Mouse (Mus musculus): Measurements from ENCODE around the gene Filip1. TPM values are rescaled to one million over a fixed set of nuclear protein-coding genes. Genes with fewer than 3 reads are reported as not detected.

The Filip1 gene
- total and polyA plus RNA-seq, 3 experiments: 0.71 to 1.5 (median 1.3) TPM

DNA sequence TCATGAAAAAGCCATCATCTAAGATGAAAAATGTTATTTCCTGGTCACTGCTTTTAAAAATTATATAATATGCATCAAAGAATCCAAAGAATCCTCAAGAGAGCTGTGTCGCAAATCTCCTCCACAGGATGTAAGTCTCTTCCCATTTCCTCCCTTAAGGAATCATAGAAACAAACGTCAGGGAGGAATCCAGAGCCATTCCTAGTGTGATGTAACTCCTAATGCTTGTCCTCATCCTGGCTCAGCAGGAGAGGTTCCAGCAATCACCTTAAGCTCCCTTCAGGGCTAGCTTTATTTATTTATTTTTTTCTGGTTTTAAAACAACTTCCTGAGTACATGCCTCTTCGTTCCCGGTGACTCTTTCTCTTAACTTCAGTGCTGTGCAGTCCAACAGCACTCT lies 205.5 kb downstream of the Filip1 start:
- no peak for DNase-seq (ENCODE audit: extremely low read depth)
- in situ Hi-C loops (cut with MboI; ENCODE audit: low pct_ligation_motif_present, low pct_unique_long_range_greater_than_20kb, low sequenced_read_pairs): loop anchor here (10.0 kb wide), 1 partner anchor 198 kb away; no protein-coding TSS in a partner anchor
- Histone ChIP-seq H3K27ac (ENCODE audit: insufficient read depth, low read depth) (no peak overlapping the region), H3K9ac (ENCODE audit: insufficient read depth, low read depth) (peak overlapping the region; percentile 9; the same call in 1 of the 2 replicates), H3K27me3 (replicated peaks) (no peaks in the 10 kb centered on the region), H3K79me2 (replicated peaks; ENCODE audit: control insufficient read depth, extremely low read depth, insufficient read depth, poor library complexity, severe bottlenecking) (no peaks in the 10 kb centered on the region), H3K36me3 (replicated peaks in 1 of 2; ENCODE audit: control insufficient read depth in 1 of 2, insufficient read depth in 1 of 2, low read length in 1 of 2) (no peaks in the 10 kb centered on the region), H3K4me2 (ENCODE audit: insufficient read depth, low read depth, poor library complexity, severe bottlenecking) (peak overlapping the region; percentile 27; the same call in 1 of the 2 replicates), H3K4me3 (replicated peaks in 1 of 3; ENCODE audit: low read depth in 2 of 3, low read length in 2 of 3, poor library complexity in 1 of 3) (no peak overlapping the region), H3K9me3 (replicated peaks; ENCODE audit: low read length) (no peaks in the 10 kb centered on the region), H3K4me1 (ENCODE audit: control insufficient read depth in 1 of 2, insufficient read depth in 2 of 2) (peaks cover 5 to 13% of the 10 kb centered on the region in 2 experiments)
- TF ChIP-seq UBTF (IDR thresholded peaks at IDR 0.05; ENCODE audit: low read depth, low read length): no peak
- TF ChIP-seq JUN (IDR thresholded peaks at IDR 0.05; ENCODE audit: insufficient read depth, low read depth, low read length): no peak
- TF ChIP-seq CHD2 (IDR thresholded peaks at IDR 0.05; ENCODE audit: low read length): no peak
- no peak for TF ChIP-seq ELF1 (IDR thresholded peaks at IDR 0.05; ENCODE audit: low read depth, low read length)
- TF ChIP-seq KAT2A (IDR thresholded peaks at IDR 0.05; ENCODE audit: insufficient replicate concordance, low read length): no peak
- no peak for TF ChIP-seq TBP (conservative IDR thresholded peaks at IDR 0.05; ENCODE audit: low read depth, low read length)
- dilution Hi-C loops (cut with MboI; ENCODE audit: extremely low pct_ligation_motif_present, extremely low pct_unique_long_range_greater_than_20kb, low sequenced_read_pairs): no loop called here

DNA sequence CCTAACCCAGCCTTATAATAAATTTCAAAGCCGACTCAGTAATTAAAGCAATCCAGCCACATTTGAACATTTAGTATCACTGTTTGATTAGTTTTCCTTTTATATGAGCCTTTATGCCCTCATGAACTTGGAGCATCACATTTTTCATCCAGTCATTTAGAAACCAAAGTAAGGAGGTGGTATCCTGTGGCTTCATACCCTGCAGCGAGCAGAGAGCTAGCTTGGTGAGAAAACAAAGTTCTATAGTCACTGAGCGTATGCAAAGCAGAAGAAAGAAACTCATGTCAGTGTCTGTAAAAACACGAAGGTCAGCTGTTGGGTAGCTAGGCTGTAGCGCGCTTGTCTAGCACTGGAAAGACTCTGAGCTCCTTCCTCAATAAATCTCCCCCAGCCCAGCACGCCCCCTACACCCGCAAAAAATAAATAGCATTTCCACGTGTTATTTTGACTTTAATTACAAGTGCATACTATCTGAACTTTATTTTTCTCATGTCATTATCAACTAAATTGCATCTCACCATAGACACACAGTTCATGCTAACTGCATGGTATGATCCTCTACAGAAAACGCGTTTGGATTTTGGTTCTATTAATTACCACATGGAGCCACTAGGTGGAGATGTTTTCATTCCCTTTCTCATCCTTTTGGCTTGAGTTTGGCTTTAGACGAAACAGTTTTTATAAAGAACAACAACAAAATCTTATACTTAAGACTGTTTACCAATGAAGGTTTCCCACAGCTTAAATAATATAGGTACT lies 206.2 kb downstream of the Filip1 start:
- Histone ChIP-seq H3K4me2 (ENCODE audit: insufficient read depth, low read depth, poor library complexity, severe bottlenecking) (peak overlapping the region; percentile 68), H3K9ac (ENCODE audit: insufficient read depth, low read depth) (no peak overlapping the region), H3K27me3 (replicated peaks) (no peaks in the 10 kb centered on the region), H3K79me2 (replicated peaks; ENCODE audit: control insufficient read depth, extremely low read depth, insufficient read depth, poor library complexity, severe bottlenecking) (no peaks in the 10 kb centered on the region), H3K9me3 (replicated peaks; ENCODE audit: low read length) (no peaks in the 10 kb centered on the region), H3K4me3 (replicated peaks in 1 of 3; ENCODE audit: low read depth in 2 of 3, low read length in 2 of 3, poor library complexity in 1 of 3) (no peak overlapping the region), H3K27ac (ENCODE audit: insufficient read depth, low read depth) (no peak overlapping the region), H3K4me1 (ENCODE audit: control insufficient read depth in 1 of 2, insufficient read depth in 2 of 2) (peaks cover 5 to 13% of the 10 kb centered on the region in 2 experiments), H3K36me3 (replicated peaks in 1 of 2; ENCODE audit: control insufficient read depth in 1 of 2, insufficient read depth in 1 of 2, low read length in 1 of 2) (no peaks in the 10 kb centered on the region)
- dilution Hi-C loops (cut with MboI; ENCODE audit: extremely low pct_ligation_motif_present, extremely low pct_unique_long_range_greater_than_20kb, low sequenced_read_pairs) (no loop called here), in situ Hi-C loops (cut with MboI; ENCODE audit: low pct_ligation_motif_present, low pct_unique_long_range_greater_than_20kb, low sequenced_read_pairs) (loop anchor here (10.0 kb wide), 1 partner anchor 198 kb away; no protein-coding TSS in a partner anchor)
- TF ChIP-seq ELF1 (IDR thresholded peaks at IDR 0.05; ENCODE audit: low read depth, low read length) (no peak), USF2 (conservative IDR thresholded peaks at IDR 0.05; ENCODE audit: low read depth, low read length) (no peak), SMC3 (IDR thresholded peaks at IDR 0.05; ENCODE audit: low read depth, low read length) (peak; percentile 81), TBP (conservative IDR thresholded peaks at IDR 0.05; ENCODE audit: low read depth, low read length) (no peak), MYC (IDR thresholded peaks at IDR 0.05; ENCODE audit: low read depth, low read length) (peak; percentile 71; the same call in 1 of the 2 replicates), BHLHE40 (IDR thresholded peaks at IDR 0.05; ENCODE audit: low read depth, low read length) (no peak), IRF4 (IDR thresholded peaks at IDR 0.05; ENCODE audit: low read depth, low read length) (0 out of 2 replicates have a peak, but pooled peaks have one; percentile 24), MAZ (IDR thresholded peaks at IDR 0.05; ENCODE audit: low read depth, low read length) (no peak), RAD21 (IDR thresholded peaks at IDR 0.05; ENCODE audit: low read depth, low read length) (peak; percentile 87), ETS1 (conservative IDR thresholded peaks at IDR 0.05; ENCODE audit: low read depth, low read length) (no peak), ZNF384 (IDR thresholded peaks at IDR 0.05; ENCODE audit: low read depth, low read length) (peak; percentile 56; the same call in 1 of the 2 replicates), MAFK (IDR thresholded peaks at IDR 0.05; ENCODE audit: insufficient replicate concordance, low read length) (no peak), ZKSCAN1 (IDR thresholded peaks at IDR 0.05; ENCODE audit: borderline replicate concordance, low read depth, low read length) (no peak), MAX (IDR thresholded peaks at IDR 0.05; ENCODE audit: low read length) (0 out of 2 replicates have a peak, but pooled peaks have one; percentile 27), TCF12 (IDR thresholded peaks at IDR 0.05; ENCODE audit: low read depth, low read length) (no peak), PAX5 (IDR thresholded peaks at IDR 0.05; ENCODE audit: low read length) (no peak), MXI1 (IDR thresholded peaks at IDR 0.05; ENCODE audit: low read depth, low read length) (no peak), ZMIZ1 (IDR thresholded peaks at IDR 0.05; ENCODE audit: low read depth, low read length) (no peak), JUND (conservative IDR thresholded peaks at IDR 0.05; ENCODE audit: low read depth, low read length) (peak; percentile 45; the same call in 1 of the 2 replicates), CTCF (conservative IDR thresholded peaks at IDR 0.05 in 1 of 2, IDR thresholded peaks at IDR 0.05 in 1 of 2; ENCODE audit: low read depth in 2 of 2, low read length in 2 of 2) (peak in 1 of 2 experiments; percentile 87; a peak in 3 of 4 replicates), POLR2AphosphoS2 (IDR thresholded peaks at IDR 0.05; ENCODE audit: low read depth, low read length) (no peak), CHD2 (IDR thresholded peaks at IDR 0.05; ENCODE audit: low read length) (no peak), HCFC1 (IDR thresholded peaks at IDR 0.05; ENCODE audit: low read depth, low read length) (no peak; the same call in 1 of the 2 replicates), ZC3H11A (IDR thresholded peaks at IDR 0.05; ENCODE audit: low read depth, low read length) (peak; percentile 40; the same call in 1 of the 2 replicates)
- peak; percentile 52 for DNase-seq (ENCODE audit: extremely low read depth)

Measured in CH12.LX (cell line).